Mouse (Mus musculus) layer of hippocampus, adult 9-11 months (tissue): ENCODE measurements around the gene Dnah3.
A peak's percentile ranks its signal among the peaks of the same experiment; 100 is the strongest.

Experiments used
- DNase-seq: peaks from one replicate; pipeline ENCODE4 v3.0.0; 2022

Dnah3 gene

GRCm38 (mm10) chr7:119936321-119936720 lies 158.8 kb downstream of the Dnah3 start:
- DNase-seq = no peak

DNA sequence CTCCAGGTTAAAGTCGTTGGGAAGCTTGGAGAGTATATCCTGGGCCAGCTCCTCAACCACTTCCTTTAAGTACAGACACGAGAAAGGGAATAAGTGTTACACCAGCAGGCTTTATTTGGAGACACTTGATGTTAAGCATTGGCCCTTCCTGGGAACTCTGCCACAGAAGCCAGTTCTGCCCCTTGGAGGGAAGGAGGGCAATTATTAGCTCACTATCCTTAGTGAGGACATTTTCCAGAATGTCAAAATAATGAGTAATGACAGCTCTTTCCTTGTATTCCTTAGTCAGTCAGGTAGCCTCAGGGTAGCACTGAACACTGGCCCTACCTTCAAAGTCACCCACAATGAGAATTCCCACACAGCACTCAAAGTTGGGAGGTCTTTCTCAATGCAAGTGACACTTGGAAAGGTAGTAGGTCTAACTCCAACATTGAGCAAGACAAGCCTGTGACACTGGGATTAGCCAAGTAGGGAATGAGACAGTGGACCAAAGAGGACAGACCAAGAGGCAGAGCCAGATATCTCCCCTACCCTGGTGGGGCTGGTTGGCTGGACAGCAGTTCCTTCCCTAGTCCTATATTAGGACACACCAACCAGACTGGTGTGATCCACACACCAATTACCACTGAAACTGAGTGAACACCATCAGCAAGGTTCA lies 166.2 kb downstream of the Dnah3 start:
- DNase-seq = no peak

DNA sequence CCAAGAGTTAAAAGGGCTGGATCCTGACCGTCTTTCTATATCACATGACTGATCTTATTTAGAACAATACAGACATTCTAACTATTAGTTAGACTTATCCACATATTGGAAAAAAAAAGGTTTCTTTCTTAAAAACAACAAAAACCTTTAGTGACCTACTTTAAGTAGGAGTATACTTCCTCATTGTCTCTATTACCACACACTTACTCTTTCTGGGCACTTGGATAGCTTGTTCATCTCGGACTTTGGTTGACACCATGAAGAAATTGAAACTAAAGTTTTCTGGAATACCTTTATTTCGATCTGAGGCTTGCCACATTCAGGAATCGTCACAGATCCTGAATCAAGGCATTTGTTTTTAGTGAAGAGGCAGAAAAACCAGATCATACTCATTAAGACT lies 174.0 kb downstream of the Dnah3 start:
- no peak for DNase-seq

- peak; percentile 21 for DNase-seq
Measured at GRCm38 (mm10) chr7:119920457-119920856, 174.6 kb downstream of the Dnah3 start.

DNA sequence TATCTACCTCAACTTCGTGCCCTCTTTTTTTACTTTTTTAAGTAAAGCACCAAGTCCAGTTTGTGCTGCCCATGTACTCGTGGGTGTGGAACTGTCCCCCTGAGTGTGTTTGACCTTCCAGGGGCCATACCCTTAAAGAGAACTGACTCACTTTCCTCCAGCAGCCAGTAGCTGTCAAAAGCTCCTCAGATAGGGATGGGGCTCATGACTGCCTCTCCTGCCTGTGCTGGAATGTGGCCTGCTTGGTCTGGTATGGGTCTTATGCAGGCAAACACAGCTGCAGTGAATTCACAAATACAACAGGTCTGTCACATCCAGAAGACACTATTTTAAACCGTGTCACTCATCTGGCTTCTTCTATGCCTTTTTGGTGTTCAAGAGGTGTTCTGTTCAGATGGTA lies 183.4 kb downstream of the Dnah3 start:
- DNase-seq = no peak

- DNase-seq = no peak
Measured at GRCm38 (mm10) chr7:119906523-119907215, 188.4 kb downstream of the Dnah3 start.

DNA sequence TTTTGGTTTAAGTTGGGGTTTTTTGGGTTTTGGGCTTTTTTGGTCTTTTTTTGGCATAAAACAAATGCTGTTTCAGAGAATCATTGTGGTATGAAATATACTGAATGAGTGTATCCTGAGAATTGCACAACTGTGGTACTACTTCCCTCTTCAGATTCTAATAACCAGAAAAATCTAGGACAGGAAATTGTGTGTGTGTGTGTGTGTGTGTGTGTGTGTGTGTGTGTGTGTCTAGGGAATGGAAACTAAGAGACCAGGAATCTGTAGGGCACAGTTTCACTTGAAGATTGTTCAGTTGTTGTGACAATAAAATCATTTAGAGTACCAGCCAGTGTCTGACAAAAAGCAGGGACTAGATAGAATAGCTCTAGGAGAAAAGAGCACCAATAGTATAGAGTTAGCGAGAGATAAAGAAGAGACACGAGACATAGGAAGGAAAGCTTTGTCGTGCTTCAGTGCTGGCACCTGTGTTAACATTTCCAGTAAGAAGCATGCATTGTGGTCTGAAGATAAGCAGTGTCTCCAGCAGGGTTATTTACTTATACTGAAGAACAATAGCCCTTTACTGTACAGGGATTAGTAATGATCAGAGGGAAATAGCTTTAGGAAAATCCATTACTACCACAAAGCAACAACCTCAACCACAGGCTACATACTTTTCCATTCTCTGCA lies 195.6 kb downstream of the Dnah3 start:
- no peak for DNase-seq

DNA sequence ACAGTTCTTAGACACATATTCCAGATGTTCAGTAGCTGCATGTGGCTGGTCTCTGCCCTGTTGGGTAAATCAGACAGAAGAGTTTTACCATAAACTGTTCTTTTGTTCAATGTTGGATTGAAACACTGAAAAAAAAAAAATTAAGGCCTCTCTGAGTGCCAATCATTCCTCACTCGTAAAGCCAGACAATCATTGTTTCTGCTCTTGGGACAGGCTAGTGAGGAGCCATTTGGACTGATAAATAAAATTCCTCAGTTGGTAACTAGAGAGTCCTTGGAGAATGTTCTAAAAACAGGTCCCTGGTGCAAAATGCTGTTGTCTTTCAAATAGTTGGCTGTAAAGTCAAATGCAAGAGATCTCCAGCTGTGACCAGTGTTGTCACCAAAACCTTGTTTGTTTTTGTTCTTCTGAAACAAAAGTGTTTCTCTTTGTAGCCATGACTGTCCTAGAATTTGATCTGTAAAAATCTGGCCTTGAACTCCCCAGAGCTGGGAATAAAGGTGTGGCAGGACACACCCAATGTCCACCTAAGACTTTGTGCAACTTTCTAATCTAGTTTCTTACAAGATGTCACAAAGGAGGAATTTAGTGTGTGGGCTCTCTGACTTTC lies 196.7 kb downstream of the Dnah3 start:
- DNase-seq = no peak

GRCm38 (mm10) chr7:119897521-119898109 lies 197.5 kb downstream of the Dnah3 start:
- no peak for DNase-seq

DNA sequence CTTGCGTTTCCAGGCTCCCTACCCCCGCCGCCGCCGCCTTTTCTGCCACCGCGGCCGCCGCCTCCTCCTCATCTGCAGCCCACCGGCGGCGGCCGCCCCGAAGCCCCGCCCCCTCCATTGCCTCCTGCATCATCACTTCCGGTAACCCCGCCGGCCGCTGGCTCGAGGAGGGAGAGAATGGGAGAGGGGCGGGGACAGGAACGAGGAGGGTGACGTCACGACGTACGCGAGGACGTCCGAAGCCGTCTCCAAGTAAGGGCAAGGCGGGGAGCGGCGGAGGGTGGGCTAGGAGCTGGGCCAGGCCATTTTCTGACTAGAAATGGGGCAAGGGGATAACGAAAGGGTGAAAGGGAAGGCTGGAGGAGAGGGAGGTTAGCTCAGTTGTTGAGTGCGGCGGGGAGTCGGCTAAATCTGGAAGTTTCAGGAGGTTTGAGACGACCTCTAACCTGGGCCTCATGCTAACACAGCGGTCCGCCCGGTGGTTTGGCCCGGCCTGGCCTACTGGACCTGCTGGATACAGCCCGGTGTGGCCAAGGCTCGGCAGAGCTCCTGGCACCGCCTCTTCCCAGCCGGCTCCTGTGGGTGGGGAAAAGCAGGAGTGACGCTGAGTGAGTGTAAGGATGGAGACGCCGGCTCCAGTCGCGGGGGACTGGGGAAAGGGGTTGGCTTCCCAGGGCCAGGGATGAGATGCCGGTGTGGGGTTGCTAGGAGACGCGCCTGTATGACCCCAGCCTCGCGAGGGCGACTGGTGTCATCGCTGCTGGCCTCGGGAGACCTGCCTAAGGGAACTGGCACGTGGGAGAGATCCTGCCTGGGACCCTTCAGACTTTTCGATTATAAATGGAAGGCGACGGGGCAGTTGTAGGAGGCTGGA lies 199.2 kb downstream of the Dnah3 start, which contains the start of the genes Lyrm1 and Dcun1d3:
Lyrm1 (plus strand) TSS at position 223 of the 874 bp plus-strand sequence.
Dcun1d3 (minus strand) TSS at position 660 of the 874 bp plus-strand sequence.
- peak; percentile 98 for DNase-seq

- DNase-seq = peak; percentile 47
Measured at GRCm38 (mm10) chr7:119894818-119895544, 200.1 kb downstream of the Dnah3 start.

GRCm38 (mm10) chr7:119892742-119893141 lies 202.3 kb downstream of the Dnah3 start:
- DNase-seq = no peak

- no peak for DNase-seq
Measured at GRCm38 (mm10) chr7:119892198-119892597, 202.9 kb downstream of the Dnah3 start.

GRCm38 (mm10) chr7:119887887-119888286 lies 207.2 kb downstream of the Dnah3 start:
- DNase-seq = no peak

DNA sequence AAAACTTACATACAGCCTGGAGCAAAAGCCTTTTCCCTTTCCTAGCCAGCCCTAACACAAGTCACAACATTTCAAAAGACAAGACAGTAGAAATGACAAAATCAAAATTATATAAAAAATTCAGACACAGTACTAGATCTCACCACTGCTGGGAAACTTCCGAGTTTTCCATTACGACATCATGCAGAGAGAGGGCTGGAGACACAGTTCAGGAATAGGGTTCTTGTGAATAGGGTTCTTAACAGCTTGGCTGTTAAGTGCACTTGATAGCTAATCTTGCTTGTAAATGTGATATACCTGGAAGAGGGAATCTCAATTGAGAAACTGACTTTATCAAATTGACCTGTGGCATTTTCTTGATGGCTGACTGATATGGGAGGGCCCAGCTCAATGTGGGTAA lies 213.9 kb downstream of the Dnah3 start:
- no peak for DNase-seq

- no peak for DNase-seq
Measured at GRCm38 (mm10) chr7:119880345-119880744, 214.7 kb downstream of the Dnah3 start.

DNA sequence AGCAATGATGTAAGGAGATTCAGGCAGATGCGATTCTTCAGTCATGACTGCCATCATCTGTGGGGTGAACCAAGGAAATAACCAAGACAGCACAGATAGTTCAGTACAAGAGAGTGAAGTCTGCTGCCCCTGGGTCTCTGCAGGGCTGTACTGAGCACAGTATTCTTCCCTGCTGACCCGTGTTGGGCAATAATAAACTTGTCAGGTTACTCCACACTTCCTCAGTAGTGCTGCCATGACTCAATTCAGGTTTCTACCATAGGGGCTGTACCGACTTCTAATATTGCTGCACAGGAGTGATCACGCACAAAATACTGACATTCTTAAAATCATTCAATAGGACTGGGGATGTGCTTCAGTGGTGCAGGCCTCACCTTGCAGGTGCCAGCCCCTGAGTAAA lies 215.9 kb downstream of the Dnah3 start:
- DNase-seq = no peak

DNA sequence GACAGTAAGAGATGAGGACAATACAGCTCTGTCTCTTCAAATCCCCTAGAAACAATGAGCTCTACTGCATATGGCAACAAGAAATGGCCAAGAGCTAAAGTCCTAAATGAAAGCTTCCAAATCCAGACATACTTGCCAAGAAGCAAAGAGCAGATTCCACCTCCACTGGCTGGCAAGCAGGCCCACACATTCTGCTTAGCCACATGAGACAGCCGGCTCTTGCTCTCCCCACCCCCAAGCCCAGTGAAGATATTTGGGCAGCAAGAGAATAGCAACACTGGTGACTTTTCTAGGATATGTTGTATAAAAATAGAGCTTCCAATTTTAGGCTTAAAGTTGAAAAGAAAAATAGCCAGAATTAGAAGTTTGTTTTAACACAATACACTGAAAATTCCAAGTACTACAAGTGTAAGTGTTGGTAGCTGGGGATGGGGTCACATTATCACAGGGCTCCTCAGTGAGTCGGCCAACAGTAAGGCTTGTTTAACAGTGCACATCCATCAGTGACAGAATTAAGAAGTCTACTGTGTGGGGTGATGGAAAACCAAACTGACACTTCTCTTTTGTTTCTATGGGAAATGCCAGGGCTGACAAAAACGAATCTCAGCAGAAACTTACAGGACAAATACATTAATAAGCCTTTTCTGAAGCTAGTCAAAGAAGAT lies 219.2 kb downstream of the Dnah3 start:
- DNase-seq = peak; percentile 61

GRCm38 (mm10) chr7:119873050-119873449 lies 222.0 kb downstream of the Dnah3 start:
- DNase-seq = no peak
